Mouse (Mus musculus): ENCODE data around the gene Nutf2. TPM values are rescaled to one million over a fixed set of nuclear protein-coding genes. Genes with fewer than 3 reads are reported as not detected.
A peak's percentile ranks its signal among the peaks of the same experiment; 100 is the strongest.

Gene Nutf2
- polyA plus RNA-seq, 1 experiment = 258 TPM

GRCm38 (mm10) chr8:105855248-105856167 is 4.9 kb upstream of the Nutf2 start:
- Histone ChIP-seq H3K79me3 (ENCODE audit: low read depth) (peaks cover 28% of the 10 kb centered on the region), H3K79me2 (ENCODE audit: control insufficient read depth, insufficient read depth) (peaks cover 60% of the 10 kb centered on the region), H3K27me3 (ENCODE audit: control insufficient read depth, insufficient read depth, insufficient read length) (no peaks in the 10 kb centered on the region), H3K4me3 (ENCODE audit: insufficient read depth, poor library complexity, severe bottlenecking) (peak overlapping the region; percentile 75), H3ac (ENCODE audit: control insufficient read depth, insufficient read length, low read depth) (peak overlapping the region; percentile 71), H3K36me3 (ENCODE audit: control insufficient read depth, insufficient read depth) (peaks cover 8% of the 10 kb centered on the region)
- TF ChIP-seq MYOD1 (IDR thresholded peaks at IDR 0.05; ENCODE audit: control insufficient read depth, insufficient read length, low read depth) (no peak), MYOG (IDR thresholded peaks at IDR 0.05; ENCODE audit: control insufficient read depth, extremely low read depth, insufficient read length) (no peak), CTCF (IDR thresholded peaks at IDR 0.05; ENCODE audit: control insufficient read depth, insufficient read depth, insufficient read length) (no peak), FOSL1 (IDR thresholded peaks at IDR 0.05; ENCODE audit: insufficient read depth, low read length, poor library complexity, severe bottlenecking) (no peak), MAX (IDR thresholded peaks at IDR 0.05) (no peak), CEBPB (IDR thresholded peaks at IDR 0.05; ENCODE audit: low read depth) (no peak), USF1 (IDR thresholded peaks at IDR 0.05; ENCODE audit: low read depth) (no peak)

- TF ChIP-seq USF1 (IDR thresholded peaks at IDR 0.05; ENCODE audit: low read depth) (no peak), CTCF (IDR thresholded peaks at IDR 0.05; ENCODE audit: control insufficient read depth, insufficient read depth, insufficient read length) (no peak), CEBPB (IDR thresholded peaks at IDR 0.05; ENCODE audit: low read depth) (no peak), MAX (IDR thresholded peaks at IDR 0.05) (no peak), MYOG (IDR thresholded peaks at IDR 0.05; ENCODE audit: control insufficient read depth, extremely low read depth, insufficient read length) (no peak)
- Histone ChIP-seq H3K36me3 (ENCODE audit: control insufficient read depth, insufficient read depth) (peaks cover 8% of the 10 kb centered on the region), H3ac (ENCODE audit: control insufficient read depth, insufficient read length, low read depth) (peak overlapping the region; percentile 71)
Observed at GRCm38 (mm10) chr8:105856168-105856835, 4.1 kb upstream of the Nutf2 start.

GRCm38 (mm10) chr8:105858495-105858894 is 1.9 kb upstream of the Nutf2 start:
- H3K4me3 ChIP-seq (ENCODE audit: insufficient read depth, poor library complexity, severe bottlenecking) = no peak overlapping the region
- H3ac ChIP-seq (ENCODE audit: control insufficient read depth, insufficient read length, low read depth) = no peak overlapping the region
- H3K79me2 ChIP-seq (ENCODE audit: control insufficient read depth, insufficient read depth) = peaks cover 77% of the 10 kb centered on the region
- no peak for TF ChIP-seq CEBPB (IDR thresholded peaks at IDR 0.05; ENCODE audit: low read depth)
- no peak for TF ChIP-seq USF1 (IDR thresholded peaks at IDR 0.05; ENCODE audit: low read depth)
- no peak for TF ChIP-seq FOSL1 (IDR thresholded peaks at IDR 0.05; ENCODE audit: insufficient read depth, low read length, poor library complexity, severe bottlenecking)
- TF ChIP-seq MYOD1 (IDR thresholded peaks at IDR 0.05; ENCODE audit: control insufficient read depth, insufficient read length, low read depth) = no peak
- no peak for TF ChIP-seq MYOG (IDR thresholded peaks at IDR 0.05; ENCODE audit: control insufficient read depth, extremely low read depth, insufficient read length)
- TF ChIP-seq MAX (IDR thresholded peaks at IDR 0.05) = no peak
- TF ChIP-seq CTCF (IDR thresholded peaks at IDR 0.05; ENCODE audit: control insufficient read depth, insufficient read depth, insufficient read length) = no peak
- peaks cover 16% of the 10 kb centered on the region for H3K36me3 ChIP-seq (ENCODE audit: control insufficient read depth, insufficient read depth)
- H3K27me3 ChIP-seq (ENCODE audit: control insufficient read depth, insufficient read depth, insufficient read length) = no peaks in the 10 kb centered on the region
- peaks cover 52% of the 10 kb centered on the region for H3K79me3 ChIP-seq (ENCODE audit: low read depth)

More at GRCm38 (mm10) chr8:105856168-105856835, 4.1 kb upstream of the Nutf2 start:
- H3K79me2 ChIP-seq (ENCODE audit: control insufficient read depth, insufficient read depth) = peaks cover 60% of the 10 kb centered on the region
- peaks cover 33% of the 10 kb centered on the region for H3K79me3 ChIP-seq (ENCODE audit: low read depth)
- H3K27me3 ChIP-seq (ENCODE audit: control insufficient read depth, insufficient read depth, insufficient read length) = no peaks in the 10 kb centered on the region
- peak overlapping the region; percentile 75 for H3K4me3 ChIP-seq (ENCODE audit: insufficient read depth, poor library complexity, severe bottlenecking)

- H3K79me3 ChIP-seq (ENCODE audit: low read depth) = peaks cover 60% of the 10 kb centered on the region
- H3K27me3 ChIP-seq (ENCODE audit: control insufficient read depth, insufficient read depth, insufficient read length) = no peaks in the 10 kb centered on the region
- no peak overlapping the region for H3K4me3 ChIP-seq (ENCODE audit: insufficient read depth, poor library complexity, severe bottlenecking)
- no peak overlapping the region for H3ac ChIP-seq (ENCODE audit: control insufficient read depth, insufficient read length, low read depth)
- H3K79me2 ChIP-seq (ENCODE audit: control insufficient read depth, insufficient read depth) = peaks cover 85% of the 10 kb centered on the region
- no peak for TF ChIP-seq MYOD1 (IDR thresholded peaks at IDR 0.05; ENCODE audit: control insufficient read depth, insufficient read length, low read depth)
- no peak for TF ChIP-seq FOSL1 (IDR thresholded peaks at IDR 0.05; ENCODE audit: insufficient read depth, low read length, poor library complexity, severe bottlenecking)
- no peak for TF ChIP-seq MYOG (IDR thresholded peaks at IDR 0.05; ENCODE audit: control insufficient read depth, extremely low read depth, insufficient read length)
- TF ChIP-seq USF1 (IDR thresholded peaks at IDR 0.05; ENCODE audit: low read depth) = no peak
- TF ChIP-seq MAX (IDR thresholded peaks at IDR 0.05) = no peak
- TF ChIP-seq CEBPB (IDR thresholded peaks at IDR 0.05; ENCODE audit: low read depth) = no peak
- no peak for TF ChIP-seq CTCF (IDR thresholded peaks at IDR 0.05; ENCODE audit: control insufficient read depth, insufficient read depth, insufficient read length)
- H3K36me3 ChIP-seq (ENCODE audit: control insufficient read depth, insufficient read depth) = peaks cover 24% of the 10 kb centered on the region
Observed at GRCm38 (mm10) chr8:105859314-105859713, 1.1 kb upstream of the Nutf2 start.

- Histone ChIP-seq H3K79me2 (ENCODE audit: control insufficient read depth, insufficient read depth) (peaks cover 90% of the 10 kb centered on the region), H3K36me3 (ENCODE audit: control insufficient read depth, insufficient read depth) (peaks cover 51% of the 10 kb centered on the region)
Observed at GRCm38 (mm10) chr8:105861951-105862350, 1.6 kb downstream of the Nutf2 start.

More at GRCm38 (mm10) chr8:105861951-105862350, 1.6 kb downstream of the Nutf2 start:
- TF ChIP-seq CTCF (IDR thresholded peaks at IDR 0.05; ENCODE audit: control insufficient read depth, insufficient read depth, insufficient read length) = no peak
- no peak for TF ChIP-seq MYOD1 (IDR thresholded peaks at IDR 0.05; ENCODE audit: control insufficient read depth, insufficient read length, low read depth)
- no peak for TF ChIP-seq FOSL1 (IDR thresholded peaks at IDR 0.05; ENCODE audit: insufficient read depth, low read length, poor library complexity, severe bottlenecking)
- TF ChIP-seq MAX (IDR thresholded peaks at IDR 0.05) = no peak
- no peak for TF ChIP-seq MYOG (IDR thresholded peaks at IDR 0.05; ENCODE audit: control insufficient read depth, extremely low read depth, insufficient read length)
- no peak for TF ChIP-seq CEBPB (IDR thresholded peaks at IDR 0.05; ENCODE audit: low read depth)
- TF ChIP-seq USF1 (IDR thresholded peaks at IDR 0.05; ENCODE audit: low read depth) = no peak
- peak overlapping the region; percentile 87 for H3ac ChIP-seq (ENCODE audit: control insufficient read depth, insufficient read length, low read depth)
- peaks cover 72% of the 10 kb centered on the region for H3K79me3 ChIP-seq (ENCODE audit: low read depth)
- no peaks in the 10 kb centered on the region for H3K27me3 ChIP-seq (ENCODE audit: control insufficient read depth, insufficient read depth, insufficient read length)
- H3K4me3 ChIP-seq (ENCODE audit: insufficient read depth, poor library complexity, severe bottlenecking) = peak overlapping the region; percentile 95

All from C2C12 (cell line).